Mouse (Mus musculus) cerebellum, adult 18-20 months (tissue): ENCODE measurements at regions not wholly inside any gene's neighbourhood (a gene's known extent, or its start where the extent isn't known, plus 50 kb on each side); places are given as distances from the start of the nearest gene placed in this dataset.
"Not testable (repeated sequence)": the region's sequence is repeated elsewhere in the genome, so short reads cannot be mapped to it uniquely, and the experiment has no call there.

Experiments used
- DNase-seq, 2 experiments: peaks; one replicate each; pipeline ENCODE4 v3.0.0; 2021

DNA sequence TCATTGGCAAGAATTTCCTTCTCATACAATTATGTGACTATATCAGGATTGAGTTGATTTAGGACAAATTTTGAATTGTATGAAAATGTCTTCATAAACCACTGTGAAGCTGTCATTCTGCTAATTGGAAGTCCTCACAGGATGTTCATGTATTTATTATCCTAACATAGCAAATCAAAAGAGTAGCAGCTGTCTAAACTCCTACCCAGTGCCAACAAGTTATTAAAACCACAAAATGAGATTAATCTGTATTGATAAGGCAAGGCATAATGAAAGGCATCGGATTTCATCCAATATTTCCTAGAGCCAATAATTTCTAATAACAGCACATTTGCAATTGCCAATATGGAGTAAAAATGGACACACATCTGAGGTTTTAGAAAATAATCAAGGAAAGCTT, 217.6 kb upstream of the Tmprss15 start:
- no peak for DNase-seq

DNA sequence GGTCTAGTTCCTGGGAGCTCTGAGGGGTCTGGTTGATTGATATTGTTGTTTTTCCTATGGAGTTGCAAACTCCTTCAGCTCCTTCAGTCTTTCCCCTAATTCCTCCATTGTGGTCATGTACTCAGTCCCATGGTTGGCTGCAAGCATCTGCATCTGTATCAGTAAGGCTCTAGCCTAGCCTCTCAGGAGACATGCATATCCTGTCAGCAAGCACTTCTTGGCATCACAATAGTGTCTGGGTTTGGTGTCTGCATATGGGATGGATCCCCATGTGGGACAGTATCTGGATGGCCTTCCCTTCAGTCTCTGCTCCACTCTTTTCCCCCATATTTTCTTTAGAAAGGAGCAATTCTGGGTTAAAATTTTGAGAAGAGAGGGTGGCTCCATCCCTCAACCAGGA, 205.7 kb upstream of the Tmprss15 start:
- not testable (repeated sequence) for DNase-seq

DNA sequence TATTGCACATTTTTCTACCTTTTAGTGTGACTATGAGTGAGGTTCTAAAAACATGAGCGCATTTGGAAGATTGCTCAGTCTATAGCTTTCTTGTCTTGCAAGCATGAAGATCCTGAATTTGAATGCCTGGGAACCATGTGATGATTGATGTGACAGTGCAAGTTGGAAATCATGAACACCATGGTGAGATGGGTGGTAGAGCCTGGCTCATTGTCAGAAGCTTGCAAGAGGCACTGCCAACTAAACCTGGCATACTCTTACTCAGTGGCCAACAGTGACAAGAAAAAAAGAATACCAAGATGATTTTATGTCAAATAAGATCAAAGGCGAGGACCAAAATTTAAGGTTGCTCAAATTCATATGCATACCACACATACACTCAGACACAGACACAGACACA, 188.1 kb upstream of the Tmprss15 start:
- DNase-seq = no peak

DNA sequence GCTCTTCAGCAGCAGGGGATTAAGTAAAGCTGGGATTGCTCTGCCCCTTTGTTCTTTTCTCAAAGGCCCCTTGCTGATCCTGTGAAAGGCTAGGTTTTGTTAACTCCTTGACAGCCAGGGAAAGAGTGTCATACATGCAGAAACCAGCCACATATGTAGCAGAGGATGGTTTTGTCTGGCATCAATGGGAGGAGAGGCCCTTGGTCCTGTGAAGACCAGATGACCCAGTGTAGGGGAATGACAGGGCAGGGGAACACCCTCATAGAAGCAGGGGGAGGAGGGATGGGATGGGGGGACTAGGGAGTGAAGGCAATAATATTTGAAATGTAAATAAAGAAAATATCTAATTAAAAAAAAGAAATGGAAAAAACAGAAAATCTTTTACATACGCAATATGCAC, 165.6 kb upstream of the Tmprss15 start:
- no peak for DNase-seq

DNA sequence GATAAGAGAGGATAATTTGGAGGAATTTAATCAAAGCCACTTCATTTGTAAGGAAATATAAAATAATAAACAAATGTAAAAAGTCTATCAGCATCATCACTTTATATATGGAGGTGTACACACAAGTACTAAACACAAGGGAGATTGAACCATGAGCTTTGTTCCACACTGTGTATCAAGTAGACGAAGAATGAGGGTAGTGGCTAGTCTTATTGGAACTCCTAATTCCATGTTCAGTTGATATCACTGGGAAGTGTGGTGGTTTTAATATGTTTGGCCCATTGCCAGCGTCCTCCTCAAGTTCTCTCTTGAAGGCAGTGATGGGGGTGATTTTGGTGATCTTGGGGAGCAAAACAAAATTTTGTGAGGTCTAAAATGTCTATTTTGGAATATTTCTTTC, 165.2 kb upstream of the Tmprss15 start:
- DNase-seq = no peak

DNA sequence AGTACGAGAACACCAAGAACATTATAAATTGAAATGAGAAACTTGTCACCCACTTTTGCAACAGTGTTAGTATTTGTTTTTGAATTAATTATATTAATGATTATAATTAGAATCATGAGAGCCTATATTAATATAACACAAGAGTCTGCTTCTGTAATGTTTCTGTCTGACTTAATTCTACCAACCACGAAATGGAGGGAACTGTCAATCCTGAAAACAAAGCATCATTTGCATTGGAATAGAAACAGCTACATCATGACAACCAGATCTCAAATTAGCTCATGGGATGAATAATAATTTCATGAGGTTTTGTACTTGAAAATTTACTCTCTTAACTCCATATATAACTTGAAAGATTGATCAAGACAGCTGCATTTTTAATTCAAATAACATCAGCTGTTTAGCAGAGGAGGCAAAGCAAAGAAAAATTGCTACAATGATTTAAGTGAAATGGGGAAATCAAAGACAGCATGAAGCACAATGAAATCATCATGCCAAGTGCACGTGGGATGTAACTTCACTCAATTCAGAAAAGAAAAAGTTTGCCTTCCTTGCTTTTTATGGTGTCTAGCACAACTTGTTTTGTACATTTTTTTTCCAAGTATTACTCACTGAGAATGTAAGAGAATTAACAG, 150.1 kb upstream of the Tmprss15 start:
- DNase-seq = no peak

DNA sequence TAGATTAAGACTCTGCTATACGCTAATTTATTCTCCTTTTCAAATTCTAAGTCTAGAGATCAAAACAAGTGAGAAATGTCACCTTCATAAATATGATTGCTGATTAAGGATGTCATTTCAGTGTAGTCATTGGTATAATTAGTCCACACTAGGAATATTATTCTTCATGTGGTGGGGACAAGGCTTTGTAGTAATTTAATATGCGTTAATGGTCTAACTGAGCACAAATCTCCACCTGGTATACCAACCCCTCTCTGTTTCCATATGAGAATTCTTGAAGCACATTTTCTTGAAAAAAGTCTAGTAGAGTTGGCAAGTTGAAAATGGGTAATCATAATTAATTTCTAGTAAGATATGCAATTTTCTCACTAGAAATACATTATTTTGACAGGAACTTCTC, 149.3 kb upstream of the Tmprss15 start:
- DNase-seq = no peak

DNA sequence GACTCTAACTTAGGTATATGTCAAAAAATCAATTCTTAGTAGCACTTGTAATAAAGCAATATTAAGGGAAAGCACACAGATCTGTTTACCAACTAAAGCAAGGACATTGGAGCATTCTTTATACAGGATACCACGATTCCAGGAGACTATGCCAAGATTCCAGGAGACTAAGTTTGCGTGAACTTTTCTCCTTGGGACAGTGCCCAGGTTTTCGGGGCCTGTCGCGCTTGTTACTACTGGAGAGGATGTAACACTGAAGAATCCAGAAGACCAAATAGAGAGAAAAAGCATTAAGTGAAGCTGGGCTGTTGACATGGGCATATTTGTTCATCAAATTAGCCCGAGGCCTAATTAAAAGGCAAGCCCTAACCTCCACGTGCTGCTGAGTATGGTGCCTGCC, 100.3 kb upstream of the Tmprss15 start:
- DNase-seq = no peak

DNA sequence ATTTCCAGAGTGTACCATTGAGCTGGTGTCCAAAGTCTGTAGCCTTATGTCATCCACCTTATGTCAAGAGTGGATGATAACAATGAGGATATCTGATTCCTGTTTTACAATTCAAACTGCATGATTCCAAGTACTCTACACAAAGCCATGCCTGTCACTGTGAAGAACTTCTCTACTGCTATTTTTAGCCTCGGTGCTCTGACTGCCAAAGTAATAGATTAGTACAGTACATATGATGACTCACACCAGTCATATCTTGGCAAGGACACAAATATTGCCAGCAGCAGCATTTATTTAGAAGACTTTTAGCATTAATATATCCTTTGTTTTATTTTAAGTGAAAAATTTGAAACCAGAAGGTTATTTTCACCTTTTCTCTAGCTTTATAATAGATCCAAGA, 95.6 kb upstream of the Tmprss15 start:
- DNase-seq = no peak

DNA sequence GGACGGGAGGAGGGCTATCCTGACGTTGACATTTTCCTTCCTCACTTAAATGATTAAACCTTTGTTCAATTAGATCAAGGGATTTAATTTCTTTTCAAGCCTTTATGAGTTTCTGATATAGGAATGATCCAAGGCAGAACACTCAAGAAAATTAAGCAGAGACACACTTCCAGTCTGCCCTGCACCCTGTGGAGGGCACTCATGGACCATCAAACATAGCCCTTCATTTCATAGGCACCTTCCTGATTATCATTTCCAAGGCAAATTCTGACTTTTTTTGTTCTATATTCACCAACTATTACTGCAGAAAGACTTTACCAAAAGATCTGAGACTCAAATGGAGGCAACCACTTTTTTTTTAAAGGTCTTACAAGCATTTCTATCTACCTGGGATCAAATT, 91.6 kb upstream of the Tmprss15 start:
- peak in 1 of 2 experiments; percentile 14 for DNase-seq

DNA sequence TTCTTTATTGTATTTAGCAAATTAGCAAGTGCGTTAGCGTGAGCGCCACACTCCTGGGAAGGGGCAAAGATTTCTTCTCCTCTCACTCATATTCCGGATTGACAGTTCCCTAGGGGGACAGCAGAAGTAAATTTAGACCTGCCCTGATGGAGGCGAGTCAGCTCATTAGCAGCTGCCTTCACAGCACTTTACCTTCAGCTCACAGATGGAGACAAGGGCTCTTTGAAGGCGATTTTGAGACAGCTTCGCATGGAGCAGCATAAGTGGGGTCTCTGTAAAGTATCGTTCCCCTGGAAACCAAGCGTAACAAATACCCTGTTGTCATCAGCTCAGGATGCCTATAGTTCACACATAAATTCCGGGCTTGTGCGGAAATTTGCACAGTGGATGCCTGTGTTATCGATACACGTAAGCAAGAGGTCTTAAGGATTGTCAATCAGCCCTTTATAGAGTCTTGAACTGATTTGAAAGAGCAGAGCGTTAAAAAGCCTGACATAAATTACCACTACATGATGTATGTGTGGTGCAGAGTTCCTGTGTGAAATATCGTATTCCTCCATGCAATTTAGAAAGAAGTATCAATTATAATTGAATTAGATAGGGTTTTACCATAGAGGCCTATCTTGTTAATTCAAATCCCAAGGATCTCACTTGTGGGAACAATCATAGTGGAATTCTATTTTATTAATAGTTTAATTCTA, 86.6 kb upstream of the Tmprss15 start:
- DNase-seq = no peak

DNA sequence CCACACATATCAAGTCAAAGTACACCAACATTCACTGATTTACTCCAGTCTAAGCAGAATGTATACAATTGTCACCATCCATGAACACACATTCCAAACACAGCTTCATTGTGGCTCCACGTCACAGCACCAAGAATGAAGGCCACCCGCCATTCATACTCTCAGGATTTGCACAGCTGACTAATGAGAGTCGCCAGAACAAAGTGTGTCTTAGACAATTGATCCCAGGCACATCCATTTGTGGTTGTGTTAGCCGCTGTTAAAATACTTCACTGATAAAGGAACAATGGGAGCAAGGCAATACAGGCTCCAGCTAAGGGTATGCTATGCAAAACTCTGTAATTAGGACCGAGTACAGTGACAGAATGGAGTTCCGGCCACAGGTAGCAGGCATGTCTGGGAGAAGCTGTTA, 85.9 kb upstream of the Tmprss15 start:
- DNase-seq = no peak

DNA sequence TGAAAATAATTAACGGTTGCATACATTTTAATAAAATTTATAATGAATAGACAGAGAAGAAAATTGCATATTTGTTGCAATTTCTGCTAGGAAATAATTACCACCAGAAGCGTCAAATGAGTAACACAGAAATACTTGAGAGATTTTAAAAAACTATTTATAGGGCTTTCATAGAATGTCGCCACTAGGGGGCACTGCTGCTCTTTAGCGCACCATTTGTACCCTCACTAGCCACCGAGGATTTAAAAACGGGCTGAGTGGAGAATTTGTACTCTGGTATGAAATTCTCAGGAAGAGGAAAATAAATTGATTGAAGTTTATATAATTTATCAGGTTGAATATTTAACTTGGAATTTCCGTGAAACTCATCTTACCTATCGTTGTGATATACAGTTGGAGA, 77.3 kb upstream of the Tmprss15 start:
- peak; percentile 53 to 78 for DNase-seq

DNA sequence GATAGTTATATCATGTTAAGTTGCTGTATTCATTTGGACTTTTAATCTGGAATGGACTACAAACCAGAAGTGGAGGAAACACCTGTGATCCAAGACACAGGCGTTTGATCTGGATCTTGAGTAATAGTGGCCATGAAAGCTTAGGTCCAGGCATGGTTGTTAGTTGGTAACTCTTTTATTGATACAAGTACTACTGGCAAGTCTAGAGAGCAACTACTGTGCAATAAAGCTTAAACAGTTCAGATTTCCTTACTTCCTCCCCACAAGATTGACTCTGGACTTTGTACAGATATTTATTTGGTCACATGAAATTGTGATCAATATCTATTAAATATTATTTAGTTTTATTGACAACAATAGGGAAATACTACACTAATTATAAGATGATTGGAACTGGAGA, 51.9 kb upstream of the Tmprss15 start:
- no peak for DNase-seq
